Mouse (Mus musculus): ENCODE results near the gene Ap5s1.
A peak's percentile ranks its signal among the peaks of the same experiment; 100 is the strongest.

Gene Ap5s1

GRCm38 (mm10) chr2:131187602-131187922 is 19.3 kb upstream of the Ap5s1 start:
- DNase-seq (ENCODE audit: low spot score), result no peak

DNA sequence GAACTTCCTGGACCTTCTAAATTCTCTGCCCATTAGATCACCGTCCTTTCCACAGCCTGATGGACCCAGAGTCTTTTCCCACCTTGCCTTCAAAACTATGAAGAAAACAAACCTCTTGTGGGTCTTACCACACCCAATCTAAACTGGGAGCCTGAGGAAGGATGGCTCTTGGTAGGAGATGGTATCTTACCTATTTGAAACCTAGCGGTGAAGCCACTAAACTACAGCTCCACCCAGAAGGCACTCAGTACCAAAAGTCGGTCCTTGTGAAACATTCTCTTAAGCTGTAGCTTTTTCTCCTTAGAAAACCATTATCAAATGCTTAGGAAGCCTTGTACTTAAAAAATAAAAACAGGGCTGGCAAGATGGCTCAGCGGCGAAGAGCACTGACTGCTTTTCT is 18.6 kb upstream of the Ap5s1 start:
- DNase-seq (ENCODE audit: low spot score), result no peak

GRCm38 (mm10) chr2:131189521-131190309 is 17.2 kb upstream of the Ap5s1 start:
- peak; percentile 64 for DNase-seq (ENCODE audit: low spot score)

DNA sequence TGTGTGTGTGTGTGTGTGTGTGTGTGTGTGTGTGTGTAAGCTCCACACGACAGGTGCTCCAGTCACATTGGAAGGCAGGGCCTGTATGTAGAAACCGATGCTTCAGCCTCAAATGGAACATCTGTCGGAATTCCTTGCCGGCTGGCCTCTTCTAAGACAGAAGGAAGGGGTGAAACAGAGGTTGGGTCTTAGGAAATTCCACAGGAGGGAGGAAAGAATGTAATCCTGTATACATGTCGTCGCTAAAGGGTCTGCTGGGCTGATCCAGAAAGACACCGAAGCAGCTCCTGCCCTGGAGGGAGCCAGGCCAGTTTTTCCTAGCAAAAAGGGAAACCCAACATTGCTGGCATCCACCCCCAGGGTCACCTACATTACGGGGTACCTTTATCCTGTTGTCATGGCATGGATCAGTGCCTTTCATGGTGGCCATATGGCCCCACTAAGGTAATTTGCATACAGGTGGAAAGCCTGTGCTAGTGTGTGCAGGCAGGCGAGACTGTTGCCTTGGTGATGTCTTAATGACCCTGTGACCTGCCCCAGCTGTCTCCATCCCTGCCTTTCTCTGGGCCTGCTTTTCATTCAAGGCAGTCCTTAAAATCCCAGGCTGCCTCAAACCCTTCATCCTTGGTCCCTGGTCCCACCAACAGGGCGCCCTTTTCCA is 16.4 kb upstream of the Ap5s1 start:
- DNase-seq (ENCODE audit: low spot score), result no peak

DNA sequence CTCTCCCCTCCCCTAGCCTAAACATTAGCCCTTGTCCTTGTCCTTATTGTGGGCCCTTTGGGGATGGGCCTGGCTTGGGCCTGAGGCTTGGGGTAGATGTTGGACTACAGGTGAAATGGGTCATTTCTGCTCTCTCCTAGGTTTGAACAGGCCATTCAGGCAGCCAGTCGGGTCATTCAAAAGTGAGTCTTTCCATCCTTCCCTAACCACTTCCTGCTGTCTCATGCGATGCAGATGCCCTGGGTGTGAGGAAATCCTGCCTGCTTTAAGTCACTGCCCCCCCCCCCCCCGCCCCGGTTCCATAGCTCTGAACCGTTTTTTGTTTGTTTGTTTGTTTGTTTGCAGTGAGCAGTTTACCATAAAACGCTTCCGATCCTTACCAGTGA is 15.9 kb upstream of the Ap5s1 start:
- no peak for DNase-seq (ENCODE audit: low spot score)

DNA sequence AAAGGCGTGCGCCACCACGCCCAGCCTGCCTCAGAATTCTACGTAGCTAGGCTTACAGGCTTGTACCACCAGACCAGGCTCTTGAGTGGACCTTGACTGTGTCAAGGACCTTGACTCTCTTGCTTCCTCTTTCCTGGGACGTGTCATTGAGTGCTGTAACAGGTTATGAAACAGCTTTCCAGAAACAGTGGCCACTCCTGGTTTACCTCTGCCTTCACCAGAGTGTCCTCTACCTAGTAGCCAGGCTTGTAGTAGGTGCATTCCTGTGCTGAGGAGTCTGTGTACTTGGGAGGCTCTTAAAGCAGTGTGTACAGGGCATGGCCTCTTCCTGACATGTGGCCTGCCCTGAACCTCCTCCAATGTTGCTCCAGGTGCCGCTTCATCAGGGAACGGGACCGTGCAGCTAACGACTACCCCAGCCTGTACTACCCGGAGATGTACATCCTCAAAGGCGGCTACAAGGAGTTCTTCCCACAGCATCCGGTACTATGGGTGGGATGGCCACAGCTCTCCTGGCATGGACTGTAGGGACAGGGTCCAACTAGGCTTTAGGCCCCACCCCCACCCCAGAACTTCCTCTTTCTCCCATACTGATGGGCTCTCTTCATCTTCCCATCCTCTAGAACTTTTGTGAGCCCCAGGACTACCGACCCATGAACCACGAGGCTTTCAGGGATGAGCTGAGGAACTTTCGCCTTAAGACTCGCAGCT is 10.1 kb upstream of the Ap5s1 start:
- no peak for DNase-seq (ENCODE audit: low spot score)

DNA sequence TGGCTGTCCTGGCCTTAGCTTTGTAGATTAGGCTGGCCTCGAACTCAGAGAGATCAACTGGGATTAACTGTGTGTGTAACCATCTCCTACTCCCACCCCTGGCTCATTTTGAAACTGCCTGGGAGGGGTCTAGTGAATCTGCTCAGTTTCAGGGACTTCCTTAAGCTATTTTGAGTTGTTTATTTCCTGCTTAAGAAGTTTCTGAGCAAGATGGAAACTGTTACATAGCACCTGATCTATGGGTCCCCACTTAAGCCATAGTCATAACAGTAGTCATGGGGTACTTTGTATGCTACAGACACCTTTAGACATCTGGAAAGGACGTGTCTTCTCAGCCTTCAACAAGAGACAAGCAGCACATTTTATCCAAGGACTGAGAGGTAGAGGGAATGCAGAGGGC is 6.2 kb upstream of the Ap5s1 start:
- no peak for DNase-seq (ENCODE audit: low spot score)

DNA sequence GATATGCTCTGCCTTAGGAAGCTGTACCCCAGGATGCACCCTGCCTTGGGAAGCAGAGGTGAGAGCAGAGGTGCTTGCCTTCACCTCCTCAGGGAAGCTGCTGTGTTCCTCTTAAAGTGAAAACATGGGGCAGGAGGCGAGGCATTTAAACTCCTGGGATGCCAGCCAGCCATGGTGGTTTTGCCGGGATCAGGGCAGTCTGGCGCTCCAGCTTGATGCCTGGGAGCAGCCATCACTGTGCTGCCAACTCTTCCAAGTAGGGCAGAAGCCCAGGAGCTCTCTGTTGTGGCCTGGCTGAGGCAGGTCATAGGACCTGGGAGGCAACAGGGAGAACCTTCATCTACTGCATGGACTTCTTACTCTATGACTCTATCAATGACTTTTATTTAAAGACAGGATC is 5.6 kb upstream of the Ap5s1 start:
- DNase-seq (ENCODE audit: low spot score), result no peak

DNA sequence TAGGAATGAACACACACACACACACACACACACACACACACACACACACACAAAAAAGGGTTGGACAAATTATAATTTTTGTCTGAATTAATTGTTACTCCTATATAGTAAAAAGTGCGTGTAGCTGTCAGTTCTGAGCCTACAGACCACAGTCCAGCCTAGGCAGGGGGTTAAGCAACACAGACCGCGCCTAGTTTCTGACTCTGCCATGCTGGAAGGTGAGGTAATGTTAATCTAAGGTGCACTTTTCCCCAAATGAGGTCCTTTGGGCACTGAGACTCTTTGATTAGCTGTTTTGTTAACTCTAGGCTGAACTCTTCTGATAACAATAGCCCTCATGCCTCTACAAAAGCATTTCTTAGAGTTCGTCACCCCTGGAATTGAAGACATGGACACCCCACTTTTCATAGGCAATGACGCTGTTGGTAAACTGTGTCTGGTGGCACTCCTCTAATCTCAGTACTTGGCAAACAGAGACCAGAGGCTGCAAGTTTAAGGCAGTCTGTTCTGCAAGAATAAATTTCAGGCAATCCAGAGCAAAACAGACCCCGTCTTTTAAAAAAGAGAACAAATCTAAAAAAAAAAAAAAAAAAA is 3.0 kb upstream of the Ap5s1 start:
- no peak for DNase-seq (ENCODE audit: low spot score)

- DNase-seq (ENCODE audit: low spot score), result no peak
Observed at GRCm38 (mm10) chr2:131204410-131204981, 2.4 kb upstream of the Ap5s1 start.

DNA sequence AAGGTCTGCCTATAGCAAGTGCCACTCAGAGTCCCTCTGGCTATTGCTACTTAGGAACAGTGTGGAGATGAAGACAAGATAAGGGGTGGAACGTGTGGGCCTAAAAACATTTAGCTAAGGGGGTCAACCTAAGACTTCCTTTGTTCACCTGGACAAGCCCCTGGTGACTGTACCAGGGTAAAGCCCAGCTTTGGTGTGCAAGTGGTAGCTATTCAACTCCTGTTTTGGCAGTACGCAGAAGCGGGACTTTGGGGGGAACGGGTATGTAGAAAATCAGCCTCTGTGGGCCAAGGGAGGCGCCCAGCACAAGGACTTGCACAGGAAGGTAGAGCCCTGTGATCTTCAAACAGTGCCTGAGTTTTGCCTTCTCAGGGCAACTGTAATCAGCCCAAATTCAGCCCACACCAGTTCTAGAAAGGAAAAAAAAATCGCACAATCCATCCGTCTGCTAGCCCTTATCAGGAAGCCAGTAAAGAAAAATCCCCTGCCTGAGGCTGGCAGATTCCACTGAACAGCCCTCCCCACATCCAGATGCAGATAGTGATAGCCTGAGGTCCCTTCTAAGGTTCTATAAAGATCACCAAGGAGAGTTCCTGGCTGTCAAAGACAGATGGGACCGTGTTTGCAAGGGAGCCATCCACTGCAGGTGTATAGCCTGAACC is 1.2 kb upstream of the Ap5s1 start:
- peak; percentile 95 for DNase-seq (ENCODE audit: low spot score)

DNA sequence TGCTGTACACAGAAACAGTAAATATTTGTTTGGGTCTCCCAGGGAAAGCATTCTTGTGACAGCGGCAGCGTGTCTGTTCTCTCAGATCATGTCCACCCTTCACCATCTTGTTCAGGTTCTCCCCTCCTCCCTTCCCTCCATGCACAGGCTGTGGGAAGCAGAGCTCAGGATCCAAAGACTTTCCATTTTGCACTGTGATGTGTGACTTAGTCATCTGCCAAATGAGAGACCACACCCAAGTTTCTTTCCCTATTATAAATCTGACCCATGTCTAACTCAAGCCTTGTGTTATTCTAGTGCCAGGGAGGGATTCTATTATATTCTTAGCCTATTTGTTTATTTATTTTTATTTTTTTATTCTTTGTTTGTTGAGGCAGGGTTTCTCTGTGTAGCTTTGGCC is 1.5 kb downstream of the Ap5s1 start:
- DNase-seq (ENCODE audit: low spot score), result no peak

- DNase-seq (ENCODE audit: low spot score), result no peak
Observed at GRCm38 (mm10) chr2:131209125-131209795, 2.4 kb downstream of the Ap5s1 start.

DNA sequence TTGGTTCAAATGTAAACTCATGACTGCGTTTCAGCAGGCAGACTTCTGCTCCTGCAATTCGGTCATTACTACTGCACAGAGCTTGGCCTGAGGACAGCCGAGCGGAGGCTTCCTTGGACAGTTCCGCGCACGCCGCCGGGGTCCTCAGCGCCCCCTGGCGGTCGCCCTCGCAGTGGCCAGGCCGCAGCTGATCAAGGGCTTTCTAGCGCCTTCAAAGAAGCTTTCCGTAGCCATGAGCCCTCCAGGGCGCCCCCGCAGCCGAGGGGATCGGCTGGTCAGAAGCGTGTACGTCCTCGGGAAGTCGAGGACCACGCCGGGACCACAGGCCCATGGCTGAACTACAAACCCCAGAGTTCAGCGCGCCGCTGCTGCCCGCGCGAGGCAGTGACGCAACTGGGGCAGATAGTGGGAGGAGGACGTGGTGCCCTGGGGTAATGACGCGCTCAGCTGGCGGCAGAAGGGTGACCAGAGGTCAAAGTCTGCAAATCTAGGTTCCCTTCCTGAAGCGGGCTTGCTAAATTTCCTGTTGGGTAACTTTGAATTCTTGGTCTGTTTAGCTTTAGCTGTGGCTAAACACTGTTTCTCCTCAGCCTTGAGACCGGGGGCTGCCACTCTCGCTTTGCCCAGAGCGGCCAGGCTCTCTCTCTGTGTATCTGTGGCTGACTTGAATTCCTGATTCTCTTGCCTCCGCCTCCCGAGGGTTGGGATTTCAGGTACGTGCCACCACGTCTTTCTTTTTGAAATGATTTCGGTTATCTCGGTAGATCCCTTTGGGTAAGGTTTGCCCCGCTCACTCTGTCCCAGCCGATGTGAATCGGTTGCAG is 3.3 kb downstream of the Ap5s1 start:
- peak; percentile 88 for DNase-seq (ENCODE audit: low spot score)

DNA sequence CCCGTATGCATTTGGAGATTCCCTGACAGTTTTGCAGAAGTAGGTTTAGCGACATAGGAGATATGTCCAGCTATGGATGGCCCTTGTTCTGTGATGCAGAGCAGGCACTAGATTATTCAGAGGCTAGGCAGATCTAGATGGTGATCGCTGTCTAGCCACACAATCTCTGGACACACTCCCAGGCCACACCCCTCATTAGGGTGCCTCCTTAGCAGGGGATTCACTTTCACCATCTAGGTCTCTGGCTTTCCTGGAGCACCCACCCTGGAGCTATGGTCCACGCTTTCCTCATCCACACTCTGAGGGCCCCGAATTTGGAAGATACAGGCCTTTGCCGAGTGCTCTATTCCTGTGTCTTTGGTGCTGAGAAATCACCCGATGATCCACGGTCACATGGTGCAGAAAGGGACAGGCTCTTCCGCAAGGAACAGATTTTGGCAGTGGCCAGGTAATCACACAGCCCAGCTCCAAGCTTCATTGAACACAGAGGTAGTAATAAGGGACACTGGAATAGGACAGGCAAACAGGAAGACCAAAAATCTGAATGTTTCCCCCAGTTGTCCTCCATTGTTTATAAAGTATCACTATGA is 4.2 kb downstream of the Ap5s1 start:
- no peak for DNase-seq (ENCODE audit: low spot score)

GRCm38 (mm10) chr2:131213773-131214172 is 6.9 kb downstream of the Ap5s1 start:
- DNase-seq (ENCODE audit: low spot score), result peak; percentile 82

DNA sequence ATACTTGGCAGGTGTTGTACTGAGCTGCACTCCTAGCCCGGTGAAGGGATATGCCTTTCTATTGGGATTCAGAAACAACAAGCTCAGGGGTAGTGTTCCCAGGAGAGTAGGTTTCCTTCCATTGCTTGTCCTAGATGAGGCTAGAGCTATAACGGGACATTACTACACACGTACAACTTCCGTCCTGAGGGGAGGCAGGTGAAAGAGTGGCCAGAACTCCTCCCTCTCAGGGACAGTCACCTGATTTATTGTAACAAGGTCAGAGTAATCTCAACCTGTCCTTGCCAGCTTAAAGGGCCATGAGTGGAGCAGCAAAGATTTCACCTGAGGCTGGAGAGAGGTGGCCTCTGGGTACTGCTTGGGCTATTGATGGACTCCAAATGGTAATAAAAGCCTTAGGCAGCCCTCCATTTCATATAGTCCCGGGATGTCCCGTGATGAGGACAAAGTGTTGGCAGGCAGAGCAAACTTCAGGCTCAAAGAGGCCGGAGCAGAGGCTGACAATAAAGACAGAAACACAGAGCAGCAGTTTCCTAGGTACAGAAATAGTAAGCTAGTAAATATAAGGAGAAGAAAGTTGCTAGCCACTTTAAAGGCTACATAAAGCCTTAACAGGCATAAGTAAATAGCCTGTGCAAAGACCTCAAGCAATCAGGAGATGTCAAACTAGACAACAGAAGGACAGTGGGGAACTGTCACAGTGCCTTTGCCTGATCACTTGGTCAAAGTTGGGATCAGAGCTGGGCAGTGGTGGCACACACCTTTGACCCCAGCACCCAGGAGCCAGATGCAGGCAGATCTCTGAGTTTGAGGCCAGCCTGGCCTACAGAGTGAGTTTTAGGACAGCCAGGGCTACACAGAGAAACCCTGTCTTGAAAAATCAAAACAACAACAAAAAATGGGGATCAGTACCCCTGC is 9.3 kb downstream of the Ap5s1 start:
- DNase-seq (ENCODE audit: low spot score), result no peak

GRCm38 (mm10) chr2:131220030-131220429 is 13.2 kb downstream of the Ap5s1 start:
- DNase-seq (ENCODE audit: low spot score), result no peak
